Mouse (Mus musculus) lung, postnatal 0 days (tissue): ENCODE measurements at regions not wholly inside any gene's neighbourhood (a gene's known extent, or its start where the extent isn't known, plus 50 kb on each side); places are given as distances from the start of the nearest gene placed in this dataset.
A peak's percentile ranks its signal among the peaks of the same experiment; 100 is the strongest.
"Not testable (repeated sequence)": the region's sequence is repeated elsewhere in the genome, so short reads cannot be mapped to it uniquely, and the experiment has no call there.

Source experiments
- ATAC-seq: fragments of 200-750 bp; cut with Nextera tagmentation; 2 replicates; pipeline ENCODE4 v1.8.0; 2017; ENCODE audit warnings: moderate library complexity
- DNase-seq: peaks from one replicate; pipeline ENCODE4 v3.0.0-alpha.2; 2016; ENCODE audit warnings: low spot score
- H3K27ac ChIP-seq: fragments of 300-500 bp; sonication (generic); 2 replicates; pipeline ENCODE4 v1.5.1; 2014; ENCODE audit warnings: antibody characterized with exemption, mild to moderate bottlenecking, low read length, mixed read lengths
- H3K27me3 ChIP-seq: fragments of 300-500 bp; sonication (generic); replicated peaks from 2 replicates; pipeline ENCODE4 v1.6.1; 2014; ENCODE audit warnings: low read length, mixed read lengths; ENCODE audit not compliant: insufficient read depth
- H3K36me3 ChIP-seq: fragments of 300-500 bp; sonication (generic); 2 replicates; pipeline ENCODE4 v1.6.1; 2014; ENCODE audit warnings: low read length, mixed read lengths; ENCODE audit not compliant: insufficient read depth
- H3K4me1 ChIP-seq: fragments of 300-500 bp; sonication (generic); 2 replicates; pipeline ENCODE4 v1.6.1; 2014; ENCODE audit warnings: antibody characterized with exemption, low read depth, low read length, mixed read lengths; ENCODE audit not compliant: insufficient read depth
- H3K4me2 ChIP-seq: fragments of 300-500 bp; sonication (generic); replicated peaks from 2 replicates; pipeline ENCODE4 v1.6.1; 2014; ENCODE audit warnings: low read depth, mild to moderate bottlenecking, low read length, moderate library complexity, mixed read lengths
- H3K4me3 ChIP-seq: fragments of 300-500 bp; sonication (generic); 2 replicates; pipeline ENCODE4 v1.5.1; 2014; ENCODE audit warnings: low read depth, low read length
- H3K9ac ChIP-seq: fragments of 300-500 bp; sonication (generic); replicated peaks from 2 replicates; pipeline ENCODE4 v1.6.1; 2014; ENCODE audit warnings: low read depth, mild to moderate bottlenecking
- H3K9me3 ChIP-seq: fragments of 300-500 bp; sonication (generic); 2 replicates; pipeline ENCODE4 v1.6.1; 2016; ENCODE audit warnings: low read length, mixed read lengths
- CTCF ChIP-seq: IDR thresholded peaks from 2 replicates; pipeline ENCODE4 v1.5.1; 2016; ENCODE audit warnings: antibody characterized with exemption, mild to moderate bottlenecking
- EP300 ChIP-seq: IDR thresholded peaks from 2 replicates; pipeline ENCODE4 v1.6.1; 2016; ENCODE audit warnings: antibody characterized with exemption, mild to moderate bottlenecking, control low read depth
- WGBS: fragments of 180-500 bp; shearing (Covaris S2); extraction: QIAGEN DNeasy Blood & Tissue Kit; methylation state at CpG from one replicate; pipeline ENCODE4 v1.1.7; 2014; 5-methylcytosine and 5-hydroxymethylcytosine counted together

DNA sequence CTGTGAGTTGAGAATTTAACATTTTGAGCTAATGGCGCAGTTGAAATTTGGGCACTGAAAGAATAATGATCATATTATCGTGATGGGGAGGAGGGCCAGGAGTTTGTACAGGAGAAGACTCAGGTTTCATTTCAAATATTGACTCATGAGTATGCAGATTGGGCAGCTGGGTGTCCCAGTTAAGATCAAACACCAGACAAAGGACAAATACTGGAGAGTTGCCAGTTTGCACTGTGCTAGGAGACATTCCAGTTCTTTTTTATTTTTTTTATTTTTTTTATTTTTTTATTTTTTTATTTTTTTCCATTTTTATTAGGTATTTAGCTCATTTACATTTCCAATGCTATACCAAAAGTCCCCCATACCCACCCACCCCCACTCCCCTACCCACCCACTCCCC, 411.2 kb upstream of the Api5 start:
- H3K4me1 ChIP-seq, H3K27me3 ChIP-seq, H3K9me3 ChIP-seq, H3K27ac ChIP-seq, H3K9ac ChIP-seq, H3K4me3 ChIP-seq, H3K36me3 ChIP-seq, H3K4me2 ChIP-seq: not testable (repeated sequence)
- ATAC-seq (peak; percentile 60), DNase-seq (peak; percentile 33)
- 56% methylated on average over 2 of the region's 2 CpGs for WGBS

DNA sequence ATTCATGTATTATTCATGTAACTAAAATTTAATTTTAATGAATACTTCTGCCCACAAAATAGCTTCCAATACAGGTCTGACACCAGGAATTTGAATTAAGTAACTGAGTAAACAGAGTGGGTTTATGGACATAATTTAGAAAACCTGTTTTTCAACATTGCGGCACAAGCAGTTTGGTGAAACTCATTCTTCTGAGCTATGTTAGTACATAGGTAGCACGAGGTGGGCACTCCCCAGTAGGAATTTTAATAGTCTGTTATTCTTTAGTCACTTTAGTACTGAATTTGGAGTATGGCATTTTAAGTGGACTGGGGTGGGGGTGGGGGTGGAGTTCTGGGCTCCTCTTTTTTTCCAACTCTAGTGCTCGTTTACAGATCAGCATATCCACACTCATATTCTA, 408.5 kb upstream of the Api5 start:
- H3K4me2 ChIP-seq: no peak overlapping the region
- no peaks in the 10 kb centered on the region for H3K27me3 ChIP-seq
- ATAC-seq (peak; percentile 91), DNase-seq (peak; percentile 78)
- H3K4me1 ChIP-seq: no peaks in the 10 kb centered on the region
- WGBS: 42% methylated on average over 3 of the region's 3 CpGs
- no peaks in the 10 kb centered on the region for H3K9me3 ChIP-seq
- TF ChIP-seq CTCF (no peak), EP300 (peak; percentile 84)
- no peak overlapping the region for H3K9ac ChIP-seq
- no peak overlapping the region for H3K4me3 ChIP-seq
- H3K27ac ChIP-seq: no peak overlapping the region
- H3K36me3 ChIP-seq: no peaks in the 10 kb centered on the region
